Mouse (Mus musculus): ENCODE results near the gene Etv6.

Etv6 gene

DNA sequence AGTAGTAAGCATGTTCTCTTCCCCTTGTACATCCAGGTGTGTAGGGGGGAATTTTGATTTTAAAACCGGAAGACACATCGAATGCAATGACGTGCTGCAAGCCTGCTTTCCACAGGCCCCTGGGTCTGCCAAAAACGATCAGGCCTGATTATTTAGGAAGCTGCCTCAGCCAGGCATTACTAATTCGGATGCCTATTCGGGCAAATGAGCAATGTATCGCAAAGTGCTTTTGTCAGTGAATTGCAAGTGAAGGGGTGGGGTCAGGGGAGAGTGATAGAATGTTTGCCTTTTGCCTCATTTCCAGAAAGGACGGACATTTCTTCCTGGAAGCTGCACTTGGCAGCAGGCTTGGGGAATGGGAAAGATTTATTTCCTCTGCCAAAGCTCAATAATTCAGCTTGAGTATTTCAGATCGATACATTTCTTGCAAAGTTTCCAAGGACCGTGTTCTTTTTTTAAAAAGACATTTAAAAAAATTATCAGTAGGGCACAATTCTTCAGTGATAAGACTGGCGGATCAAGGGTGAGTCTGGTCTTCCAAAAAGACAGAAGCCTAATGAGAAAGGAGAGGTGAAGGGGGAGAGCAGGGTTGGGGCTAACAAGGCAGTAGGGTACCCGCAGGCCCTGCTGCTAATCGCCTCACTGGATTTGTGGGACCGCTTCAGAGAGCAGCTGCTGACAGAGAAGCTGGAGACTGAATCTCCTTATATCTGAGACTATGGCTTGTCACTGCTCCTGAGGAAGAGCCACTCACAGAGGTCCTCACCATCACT is 172.9 kb downstream of the Etv6 start:
- peak in 1 of 2 experiments; percentile 46 for DNase-seq (ENCODE audit: low spot score in 2 of 2)

DNA sequence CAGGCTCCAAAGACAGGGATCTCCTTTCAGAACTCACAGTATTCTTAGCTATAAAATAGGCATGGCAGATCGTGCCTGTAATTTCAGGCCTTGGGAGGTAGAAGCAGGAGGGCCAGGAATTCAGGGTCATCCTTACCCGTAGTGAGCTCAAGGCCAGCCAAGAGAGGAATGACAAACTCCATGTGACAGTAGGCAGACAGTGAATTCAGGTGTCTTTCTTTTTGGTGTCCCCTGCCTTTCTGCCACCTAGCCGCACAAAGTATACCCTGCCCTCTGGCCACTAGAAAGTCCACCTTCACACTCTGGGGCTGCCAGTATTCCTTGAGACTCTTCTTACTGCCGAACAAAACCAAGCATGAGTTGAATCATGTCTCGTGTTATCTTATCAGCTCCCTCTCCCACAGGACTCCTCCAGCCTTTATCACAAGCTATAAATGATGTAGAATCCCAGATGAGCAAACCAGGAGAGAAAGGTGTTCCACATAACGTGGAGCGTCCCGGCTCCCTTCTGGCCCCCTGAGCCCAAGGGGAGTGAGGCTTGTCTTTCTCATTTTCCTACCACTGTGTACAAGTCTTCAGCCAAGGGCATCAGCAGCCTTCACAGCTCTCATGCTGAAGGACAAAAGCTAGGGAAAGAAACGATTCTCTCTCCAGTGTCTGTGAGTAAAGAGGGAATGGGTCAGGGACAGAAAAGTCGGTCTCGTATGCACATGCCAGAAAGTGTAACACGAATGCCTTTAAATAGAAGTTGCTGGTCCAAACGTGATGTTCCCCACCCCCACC is 175.4 kb downstream of the Etv6 start:
- DNase-seq (ENCODE audit: low spot score in 2 of 2), result no peak

DNA sequence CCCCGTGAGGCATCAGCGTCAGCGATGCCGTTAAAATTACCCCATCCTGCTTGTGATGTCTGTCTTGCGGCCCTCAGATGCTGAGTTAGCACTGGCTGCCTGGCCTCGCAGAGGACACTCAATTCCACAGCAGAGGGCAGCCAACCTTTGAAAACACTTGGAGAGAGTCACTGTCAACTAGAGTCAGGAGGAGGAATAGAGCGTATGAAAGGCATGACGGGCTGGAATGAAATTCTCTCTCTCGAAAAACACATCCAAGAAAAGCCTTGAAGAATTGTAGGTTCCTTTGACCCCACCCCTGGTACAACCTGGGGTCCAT is 175.9 kb downstream of the Etv6 start:
- DNase-seq (ENCODE audit: low spot score in 2 of 2), result no peak

DNA sequence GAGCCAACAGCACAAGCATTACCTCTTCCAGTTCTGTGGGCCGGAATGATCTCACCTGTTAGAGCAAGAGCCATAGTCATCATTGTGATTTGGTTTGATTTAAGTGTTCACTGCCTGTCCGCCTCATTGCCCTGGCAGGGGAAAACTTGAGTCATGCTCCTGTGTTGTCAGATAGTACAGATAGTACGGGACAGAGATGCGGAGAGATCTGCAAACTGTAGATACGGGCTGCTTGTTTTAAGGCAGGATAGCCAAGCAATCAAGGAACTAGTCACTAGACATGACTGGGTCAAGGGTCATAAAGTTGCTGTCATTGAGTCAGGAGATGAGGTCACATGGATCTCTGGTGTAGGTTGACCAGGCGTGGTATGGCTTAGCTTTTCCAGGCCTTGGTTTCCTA is 182.2 kb downstream of the Etv6 start:
- no peak for DNase-seq (ENCODE audit: low spot score in 2 of 2)

DNA sequence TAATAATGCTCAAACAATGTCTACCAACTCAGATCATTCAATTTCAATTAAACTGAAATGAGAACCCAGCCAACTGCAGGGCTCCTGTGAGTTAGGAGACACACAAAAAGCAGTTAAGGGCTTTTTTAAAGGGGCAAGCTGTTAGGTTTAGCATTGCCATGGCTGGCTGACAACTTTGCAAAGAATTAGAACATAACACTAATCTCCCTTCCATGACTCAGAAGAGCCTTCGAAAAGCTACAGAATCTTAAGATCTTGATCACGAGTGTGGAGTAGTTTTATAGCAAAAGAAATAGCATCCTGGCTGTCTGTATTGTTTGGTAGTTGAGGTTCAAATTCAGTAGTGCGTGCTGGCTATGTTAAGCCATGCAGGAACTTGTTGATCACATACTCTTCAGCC is 182.9 kb downstream of the Etv6 start:
- DNase-seq (ENCODE audit: low spot score in 2 of 2), result no peak

DNA sequence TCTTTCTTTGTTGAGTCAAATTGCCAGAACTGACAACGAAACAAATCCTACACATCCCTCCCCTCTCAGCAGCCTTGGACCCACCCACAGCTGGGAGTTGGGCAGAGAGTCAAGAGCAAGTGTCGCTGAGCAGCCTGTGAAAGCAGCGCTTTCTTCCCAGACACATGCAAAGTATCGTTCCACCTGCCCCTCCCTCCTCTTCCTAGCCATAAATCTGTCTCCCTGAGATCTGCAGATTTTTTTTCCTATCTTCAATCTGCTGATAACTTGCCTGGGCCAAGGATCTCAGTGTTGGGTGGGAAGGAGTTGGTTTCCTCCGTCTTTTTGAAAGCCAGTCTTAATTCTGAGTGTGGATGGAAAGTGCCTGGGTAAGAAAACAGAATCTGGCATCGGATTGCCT is 183.9 kb downstream of the Etv6 start:
- peak in 1 of 2 experiments; percentile 21 for DNase-seq (ENCODE audit: low spot score in 2 of 2)

DNA sequence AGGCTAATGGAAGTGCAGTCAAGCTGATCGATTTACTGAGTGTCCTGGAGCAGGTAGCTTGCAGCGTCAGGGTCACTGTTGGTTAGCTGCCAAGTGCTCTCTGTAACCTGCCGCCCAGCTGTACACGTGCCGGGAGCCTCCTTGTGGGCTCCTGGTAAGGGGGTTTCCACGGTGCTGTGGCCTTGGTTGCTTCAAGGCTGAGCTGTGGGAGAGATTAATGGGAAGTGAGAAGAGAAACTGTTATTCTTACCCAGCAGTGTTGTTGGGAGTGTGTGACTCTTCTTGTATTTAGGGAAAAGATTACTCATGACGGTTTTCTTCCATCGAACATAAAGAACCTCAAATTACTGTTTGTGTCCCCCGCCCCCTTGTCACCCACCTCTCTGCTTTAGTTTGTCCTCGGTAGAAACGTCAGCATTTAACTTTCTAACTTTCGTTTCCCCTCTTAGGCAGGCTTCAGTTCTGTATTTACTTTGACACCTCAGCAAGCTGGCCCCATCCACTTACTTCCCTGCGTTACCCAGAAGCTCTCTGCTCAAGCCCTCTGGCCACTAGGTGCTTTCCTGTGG is 184.8 kb downstream of the Etv6 start:
- no peak for DNase-seq (ENCODE audit: low spot score in 2 of 2)

DNA sequence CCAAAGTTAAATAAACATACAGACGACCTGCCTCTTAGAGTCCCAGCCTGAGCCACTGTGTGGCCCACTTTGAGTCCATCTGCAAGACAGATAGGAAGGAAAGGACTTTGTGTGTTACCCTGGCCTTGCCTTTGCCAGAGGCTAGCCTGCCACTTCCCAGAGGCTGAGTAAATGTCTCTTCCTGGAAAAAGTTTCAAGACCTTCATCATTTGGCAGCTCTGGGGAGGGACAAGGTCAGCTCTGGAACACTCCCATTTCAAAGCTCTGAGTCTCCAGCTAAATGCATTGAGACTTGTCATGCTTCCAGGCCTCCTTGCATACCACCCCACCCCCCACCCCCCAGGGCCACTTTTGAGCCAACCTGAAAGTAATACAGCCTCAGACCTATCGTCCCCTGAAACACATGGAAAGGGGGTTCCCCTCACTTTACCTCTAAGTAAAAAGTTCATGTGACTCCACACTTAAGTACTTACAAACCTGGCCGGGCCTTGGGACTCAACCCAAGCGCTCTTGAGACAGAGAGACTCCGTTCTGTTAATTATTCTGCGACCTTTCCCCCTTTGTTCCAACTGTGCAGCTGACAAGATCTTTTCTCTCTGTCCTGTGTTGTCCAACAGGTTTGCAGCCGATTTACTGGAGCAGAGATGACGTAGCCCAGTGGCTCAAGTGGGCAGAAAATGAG is 186.9 kb downstream of the Etv6 start:
- no peak for DNase-seq (ENCODE audit: low spot score in 2 of 2)

DNA sequence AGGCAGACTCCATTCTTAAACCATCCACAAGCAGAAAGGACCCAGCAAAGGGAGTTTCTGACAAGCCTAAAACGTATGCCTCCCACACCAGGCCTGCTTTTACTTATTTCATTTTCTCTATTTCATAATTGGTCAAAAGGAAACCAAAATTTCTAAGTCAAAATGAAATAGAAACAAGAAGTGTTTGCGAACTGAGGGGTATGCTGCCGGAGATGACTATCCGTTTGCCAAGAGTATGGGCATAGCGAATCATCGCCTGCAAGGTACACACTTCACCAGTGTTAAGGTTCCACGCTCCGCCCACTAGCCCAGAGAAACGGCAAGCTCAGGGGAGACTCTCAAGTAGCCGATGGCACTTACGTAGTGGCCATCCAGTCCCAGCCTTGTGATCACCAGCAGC is 190.1 kb downstream of the Etv6 start:
- no peak for DNase-seq (ENCODE audit: low spot score in 2 of 2)

DNA sequence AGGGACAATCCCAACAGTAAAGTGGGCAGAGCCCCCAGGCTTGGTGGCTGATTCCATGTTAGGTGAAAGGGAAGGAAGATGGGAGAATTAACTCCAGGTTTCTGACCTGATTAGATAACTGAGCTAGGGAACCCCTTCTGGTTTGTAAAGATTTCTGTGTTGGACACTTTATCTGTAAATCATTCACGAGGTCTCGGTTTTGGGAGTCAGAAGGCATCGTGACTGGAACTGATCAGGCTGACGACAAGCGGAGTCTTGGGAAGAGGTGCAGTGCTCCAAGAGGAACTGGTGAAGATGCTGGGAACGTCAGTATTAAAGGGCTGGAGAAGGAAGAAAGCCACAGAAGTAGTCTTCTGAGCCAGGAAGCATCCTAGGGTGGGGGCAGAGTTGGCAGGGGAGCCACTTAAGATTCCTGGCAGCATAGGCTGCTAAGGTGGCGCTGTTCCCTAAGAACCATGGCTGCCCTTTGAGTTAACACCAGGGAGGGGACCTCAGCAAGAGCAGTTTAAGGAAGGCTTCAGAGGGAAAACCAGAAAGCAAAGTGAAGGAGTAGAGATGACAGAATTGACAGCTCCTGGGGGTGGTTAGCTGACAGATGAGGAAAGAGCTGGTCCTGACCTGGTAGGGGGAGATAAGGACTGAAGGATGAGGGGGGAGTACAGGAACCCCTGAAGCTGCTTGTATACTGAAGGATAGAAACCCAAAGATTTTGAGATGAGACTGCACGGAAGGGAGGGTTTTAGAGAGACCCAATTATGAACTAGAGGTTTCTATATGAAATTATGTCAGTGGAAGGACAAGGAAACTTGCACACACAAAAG is 191.1 kb downstream of the Etv6 start:
- DNase-seq (ENCODE audit: low spot score in 2 of 2), result no peak

DNA sequence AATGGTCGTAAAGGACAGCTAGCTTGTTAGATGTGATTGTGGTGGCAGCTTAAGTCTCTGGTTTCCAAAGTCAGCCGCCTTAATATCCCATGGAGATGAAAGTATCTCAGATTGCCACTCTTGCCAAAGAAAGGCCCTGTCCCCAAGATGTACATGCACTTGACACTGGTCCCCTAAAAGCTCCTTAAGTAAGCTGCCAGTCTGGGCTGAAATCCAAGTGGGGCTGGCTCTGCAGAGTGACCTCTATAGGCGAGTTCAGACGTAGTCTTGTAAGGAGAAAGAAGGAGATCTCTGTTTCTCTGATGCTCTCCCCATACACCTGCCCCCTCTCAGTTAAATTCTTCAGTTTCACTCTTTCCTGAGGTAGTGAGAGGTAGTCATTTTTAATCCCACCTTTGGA is 200.8 kb downstream of the Etv6 start:
- DNase-seq (ENCODE audit: low spot score in 2 of 2), result no peak

DNA sequence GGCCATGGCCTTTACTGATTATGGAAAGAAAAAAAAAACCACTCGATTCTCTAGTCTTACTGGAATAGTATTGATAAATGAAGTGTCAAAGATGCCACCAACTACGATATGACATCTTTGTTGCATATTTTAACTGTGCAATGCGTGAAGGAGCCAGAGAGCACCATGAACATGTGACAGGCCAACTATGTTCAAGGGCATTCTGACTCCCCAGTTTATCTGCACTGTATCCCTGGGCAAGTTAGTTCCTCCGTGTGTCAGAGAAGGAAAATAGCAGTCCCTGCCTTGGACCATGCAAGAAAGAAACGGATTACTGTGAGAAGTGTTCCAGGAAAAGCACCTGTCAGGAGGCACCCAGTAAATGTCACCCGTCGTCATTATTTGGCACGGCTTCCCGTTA is 203.0 kb downstream of the Etv6 start:
- DNase-seq (ENCODE audit: low spot score in 2 of 2), result no peak

DNA sequence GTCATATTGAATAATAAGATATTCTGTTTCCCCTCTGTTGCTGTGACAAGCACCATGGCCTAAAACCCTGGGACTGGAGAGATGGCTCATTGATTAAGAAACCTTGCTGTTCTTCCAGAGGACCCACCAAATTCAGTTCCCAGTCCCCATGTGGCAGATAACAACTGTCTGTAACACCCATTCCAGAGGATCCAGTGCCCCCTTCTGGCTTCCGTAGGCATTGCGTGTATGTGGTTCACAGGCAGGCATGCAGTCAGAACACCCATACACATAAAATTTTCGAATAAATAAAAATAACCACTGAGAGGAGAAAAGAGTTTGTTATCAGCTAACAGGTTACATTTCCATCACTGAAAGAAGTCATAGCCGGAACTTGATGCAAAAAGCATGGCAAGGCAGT is 205.5 kb downstream of the Etv6 start:
- peak in 1 of 2 experiments; percentile 15 for DNase-seq (ENCODE audit: low spot score in 2 of 2)

DNA sequence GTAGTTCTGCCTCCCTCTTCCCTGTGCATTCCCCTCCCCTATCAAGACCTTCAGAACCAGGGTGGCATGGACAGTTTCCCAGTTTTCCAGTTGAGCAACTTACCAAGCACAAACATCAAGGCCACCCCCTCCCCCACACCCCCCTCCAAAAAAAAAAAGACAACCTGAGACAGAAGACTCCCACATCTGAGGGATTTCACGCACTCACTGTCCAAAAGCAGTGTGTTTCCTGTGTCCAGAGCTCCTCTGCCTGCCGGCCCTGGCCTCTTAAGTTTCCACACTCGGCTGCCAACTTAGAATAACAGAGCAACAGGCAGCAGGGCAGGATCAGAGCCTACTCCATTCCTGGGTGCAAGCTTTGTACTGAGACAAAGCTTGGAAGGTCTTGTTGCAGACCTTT is 207.6 kb downstream of the Etv6 start:
- DNase-seq (ENCODE audit: low spot score in 2 of 2), result no peak

DNA sequence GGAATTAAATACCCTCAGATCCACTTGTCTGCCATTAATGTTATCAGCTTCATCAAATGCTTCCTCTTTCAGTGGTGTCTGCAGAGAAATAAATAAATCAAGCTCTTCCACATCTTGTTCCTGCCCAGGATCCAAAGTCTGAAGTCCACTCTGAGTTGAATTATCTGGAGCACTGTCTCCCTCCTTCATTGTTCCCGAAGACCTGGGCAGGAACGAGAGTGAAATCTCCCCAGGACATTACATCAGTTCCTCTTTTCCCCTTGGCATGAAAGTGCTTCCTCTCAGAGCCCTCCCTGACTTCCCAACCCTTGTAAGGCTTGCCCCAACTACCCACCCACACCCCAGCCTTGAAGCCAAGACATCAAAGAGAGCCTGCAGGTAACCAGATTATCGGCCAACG is 208.0 kb downstream of the Etv6 start:
- DNase-seq (ENCODE audit: low spot score in 2 of 2), result no peak

DNA sequence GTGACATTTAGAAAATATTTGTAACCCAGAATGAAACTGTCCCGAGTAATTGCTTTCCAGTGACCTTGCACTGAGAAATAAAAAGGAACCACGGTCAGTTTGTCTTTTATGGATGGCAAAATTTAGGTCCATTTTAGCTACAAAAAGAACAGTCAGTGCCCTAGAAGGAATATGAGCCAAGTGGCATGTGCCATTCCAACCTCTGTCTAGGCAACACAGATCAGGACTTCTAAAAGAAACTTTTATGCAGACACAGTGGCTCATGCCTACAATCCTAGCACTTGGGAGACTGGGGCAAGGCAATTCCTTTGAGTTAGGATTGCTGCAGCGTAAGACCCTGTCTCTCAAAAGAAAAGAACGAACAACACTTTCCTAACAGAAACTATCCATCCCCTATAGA is 208.6 kb downstream of the Etv6 start:
- DNase-seq (ENCODE audit: low spot score in 2 of 2), result no peak

DNA sequence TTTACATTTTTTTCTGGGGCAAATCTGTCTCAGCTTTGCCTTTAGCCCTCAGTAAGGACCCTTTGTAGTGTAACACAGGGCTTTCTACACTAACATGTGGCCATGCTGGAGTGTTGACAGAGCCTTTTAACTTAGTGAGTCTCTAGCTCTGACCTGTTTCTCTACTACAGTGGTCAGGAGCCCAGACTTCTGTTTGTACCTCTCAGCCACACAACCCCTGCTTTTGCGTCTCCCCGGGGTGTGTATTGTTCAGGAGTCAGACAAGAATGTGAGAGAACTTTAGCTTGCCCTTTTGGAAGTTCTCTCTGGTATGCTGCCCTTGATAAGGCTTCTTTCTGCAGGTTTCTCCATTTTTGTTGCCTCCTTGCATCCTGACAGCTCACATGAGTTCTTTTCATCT is 210.6 kb downstream of the Etv6 start:
- DNase-seq (ENCODE audit: low spot score in 2 of 2), result no peak

DNA sequence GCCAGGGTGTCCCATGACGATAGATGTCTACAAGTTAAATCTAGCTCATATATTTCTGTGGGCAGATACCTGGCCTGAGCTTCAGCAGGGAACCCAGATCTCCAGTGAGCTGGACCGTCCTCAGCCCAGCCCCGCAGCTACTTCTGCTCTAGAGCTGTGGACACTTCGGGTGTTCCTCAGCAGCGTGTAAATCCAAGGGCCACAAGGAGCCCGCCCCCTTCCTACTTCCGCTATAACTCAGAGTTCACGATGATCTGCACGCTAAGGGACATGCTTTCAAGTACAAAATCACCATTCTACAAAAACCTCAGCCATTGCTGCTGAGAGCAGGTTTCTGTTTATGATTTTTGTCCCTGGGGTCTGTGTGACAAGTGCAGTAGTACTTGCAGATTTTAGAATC is 211.8 kb downstream of the Etv6 start:
- DNase-seq (ENCODE audit: low spot score in 2 of 2), result no peak

DNA sequence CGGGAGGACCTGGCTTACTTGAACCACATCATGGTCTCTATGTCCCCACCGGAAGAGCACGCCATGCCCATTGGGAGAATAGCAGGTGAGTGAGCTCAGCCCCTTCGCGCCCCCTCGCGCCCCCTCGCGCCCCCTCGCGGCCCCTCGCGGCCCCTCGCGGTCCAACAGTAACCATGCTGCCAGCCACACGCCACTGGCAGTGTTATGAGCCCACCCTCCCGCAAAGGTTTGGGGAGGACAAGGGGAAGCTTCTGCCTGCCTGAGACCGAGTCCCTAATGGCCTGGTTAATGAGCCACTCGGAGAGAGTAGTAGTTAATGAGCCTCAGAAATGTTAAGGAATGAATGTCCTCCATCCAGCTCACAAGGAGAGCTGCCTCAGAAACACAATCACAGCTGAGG is 213.2 kb downstream of the Etv6 start:
- no peak for DNase-seq (ENCODE audit: low spot score in 2 of 2)

DNA sequence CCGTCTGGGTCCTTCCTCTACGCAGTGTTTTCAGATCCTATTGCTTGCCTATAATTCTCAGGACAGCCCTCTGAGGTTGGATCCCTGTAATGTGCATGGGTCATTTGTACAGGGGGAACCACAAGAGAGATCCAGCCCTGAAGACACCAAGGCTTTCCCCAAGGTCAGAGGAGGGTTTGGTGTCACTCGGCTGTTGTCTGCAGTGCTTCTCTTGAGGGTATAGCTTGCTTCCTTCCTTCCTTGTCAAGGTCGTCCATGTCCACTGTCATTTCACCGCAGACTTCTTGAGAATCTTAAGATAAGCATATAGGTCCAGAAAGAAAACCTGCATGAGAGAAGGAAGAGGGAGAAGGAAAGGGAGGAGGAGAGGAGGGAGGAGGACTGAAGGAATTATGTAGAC is 215.3 kb downstream of the Etv6 start:
- DNase-seq (ENCODE audit: low spot score in 2 of 2), result no peak

DNA sequence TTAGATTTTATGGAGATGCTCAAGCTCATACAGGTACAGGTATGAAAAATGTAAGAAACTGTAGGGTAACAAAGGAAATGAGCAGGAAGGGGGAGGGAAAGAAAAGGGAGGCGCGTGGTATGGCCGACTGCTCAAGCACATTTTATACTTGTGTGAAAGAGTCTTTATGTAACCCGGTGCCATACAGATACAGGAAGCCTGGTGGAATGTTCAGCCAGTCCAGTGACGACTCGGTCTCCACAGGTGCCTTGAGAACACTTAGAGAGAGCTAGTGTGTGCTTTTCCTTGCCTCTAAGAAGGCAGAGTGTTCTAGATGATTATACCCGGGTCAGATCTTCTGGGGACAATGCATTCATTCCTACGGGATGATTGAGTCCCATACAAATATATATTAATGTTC is 215.9 kb downstream of the Etv6 start:
- DNase-seq (ENCODE audit: low spot score in 2 of 2), result no peak

Measured in cerebellum, postnatal 4 days (tissue).